Mouse (Mus musculus) lung, postnatal 14 days (tissue): ENCODE measurements around the gene Dync2li1.

Experiments used
- DNase-seq: peaks from one replicate; pipeline ENCODE4 v3.0.0; 2021

Gene Dync2li1

DNA sequence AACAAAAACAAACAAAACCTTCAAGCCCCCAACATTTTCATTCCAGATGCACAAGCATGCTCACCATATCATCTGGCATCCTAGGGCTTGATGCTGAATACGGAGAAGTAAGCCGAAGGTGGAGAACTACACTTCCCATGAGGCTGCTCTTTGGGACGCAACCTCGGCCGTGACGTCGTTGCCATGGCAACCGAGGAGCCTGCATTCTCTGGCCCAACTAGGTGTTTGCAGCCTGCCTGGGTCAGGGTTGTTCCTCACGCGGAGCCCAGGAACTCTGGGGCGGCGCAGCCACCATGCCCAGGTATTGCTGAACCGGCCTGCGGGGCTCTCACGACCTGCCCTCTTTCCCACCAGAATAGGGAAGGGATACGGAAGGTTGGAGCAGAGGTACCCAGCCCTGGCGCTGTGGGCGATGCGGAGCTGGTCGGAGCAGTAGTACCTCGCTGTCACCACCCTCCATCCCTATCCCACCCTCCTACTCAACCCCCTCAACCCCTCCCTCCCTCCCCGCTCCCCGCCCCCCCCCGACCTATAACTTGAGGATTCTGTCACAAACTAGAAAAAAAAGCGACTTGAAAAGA, at the start of gene Dync2li1:
TSS of gene Dync2li1 (plus strand) at position 221 of the 581 bp plus-strand sequence.
- peak; percentile 91 for DNase-seq

DNA sequence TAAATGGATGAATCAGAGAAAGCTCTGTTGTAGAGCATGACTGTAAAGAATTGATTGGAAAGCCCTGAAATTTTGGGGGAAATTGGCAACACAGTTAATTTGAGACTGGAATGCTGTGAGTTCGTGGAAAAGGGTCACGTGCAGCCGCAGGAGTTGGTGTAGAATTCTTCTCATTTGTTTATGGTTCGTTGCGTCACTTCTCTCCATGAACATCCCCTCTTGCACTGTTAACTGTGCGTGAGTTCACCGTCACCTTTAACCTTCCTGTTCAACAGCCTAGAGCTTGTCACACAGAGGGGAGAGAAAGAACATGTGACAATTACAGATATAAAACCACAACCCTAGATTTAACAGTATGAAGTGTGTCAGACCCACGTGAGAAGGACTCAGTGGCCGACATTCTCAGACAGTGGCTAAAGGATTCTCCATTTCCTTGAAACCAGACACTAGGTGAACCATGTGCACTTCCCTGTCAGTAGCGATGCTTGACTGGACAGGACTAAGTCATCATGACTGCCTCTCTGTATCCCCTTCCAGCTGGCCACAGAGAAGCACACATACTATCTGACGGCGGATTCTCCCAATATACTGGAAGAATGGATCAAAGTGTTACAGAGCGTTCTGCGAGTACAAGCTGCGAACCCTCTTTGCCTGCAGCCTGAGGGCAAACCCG, 49.5 kb upstream of the Dync2li1 start:
- DNase-seq = no peak

DNA sequence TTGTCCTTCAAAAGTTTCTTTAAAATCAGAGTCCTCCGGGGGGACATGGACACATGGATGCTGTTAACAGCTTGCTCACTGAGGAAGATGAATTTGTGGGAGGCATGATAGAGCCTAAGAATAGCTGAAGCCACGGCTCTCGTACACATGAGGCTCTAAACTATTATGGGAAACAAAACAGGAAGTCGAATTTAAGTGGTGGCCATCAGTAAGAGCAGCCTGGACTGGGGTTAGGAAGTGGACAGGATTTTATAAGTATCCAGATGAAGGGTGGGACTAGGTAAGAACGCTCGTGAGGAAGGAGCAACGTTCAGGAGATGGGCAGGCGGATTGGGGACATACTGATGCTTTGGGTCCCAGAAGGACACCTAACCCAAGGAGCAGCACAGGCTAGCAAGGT, 47.0 kb upstream of the Dync2li1 start:
- no peak for DNase-seq

DNA sequence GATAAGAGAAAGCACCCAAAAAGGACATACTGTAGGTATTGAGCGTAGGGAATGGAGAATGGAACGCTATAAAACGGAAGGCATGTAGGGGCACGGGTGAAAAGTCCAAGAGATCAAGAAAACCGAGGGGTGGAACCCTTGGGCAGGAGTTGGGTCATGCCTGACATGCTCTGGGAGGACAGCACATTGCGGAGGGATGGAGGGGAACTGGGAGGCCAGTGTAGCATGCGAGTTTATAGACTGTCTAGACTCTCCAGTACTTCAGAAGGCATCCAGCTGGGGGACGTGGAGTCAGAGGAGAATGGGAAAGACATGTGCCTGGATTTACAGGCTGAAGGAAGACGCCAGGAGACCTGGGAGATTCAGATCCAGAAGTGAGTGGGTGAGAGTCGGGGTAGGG, 46.5 kb upstream of the Dync2li1 start:
- DNase-seq = no peak

DNA sequence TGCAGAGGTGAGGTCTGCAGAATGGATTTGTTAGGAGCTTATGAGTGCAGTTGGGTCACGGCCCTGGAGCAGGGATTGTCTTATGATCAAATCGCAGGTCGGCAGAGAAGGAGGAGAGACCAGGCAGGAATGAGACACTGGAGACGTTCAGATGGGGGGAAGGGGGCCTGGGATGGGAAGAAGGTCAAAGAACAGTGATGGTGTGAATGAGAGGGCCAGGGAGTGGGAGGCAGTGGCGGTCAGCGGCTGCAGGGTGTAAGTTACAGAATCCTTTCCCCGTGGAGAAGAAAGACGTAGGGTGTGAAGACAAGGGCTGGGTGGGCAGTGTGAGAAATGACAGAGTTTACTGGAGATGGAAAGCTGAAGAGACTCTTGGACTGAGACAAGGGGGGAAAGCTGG, 45.5 kb upstream of the Dync2li1 start:
- DNase-seq = no peak

DNA sequence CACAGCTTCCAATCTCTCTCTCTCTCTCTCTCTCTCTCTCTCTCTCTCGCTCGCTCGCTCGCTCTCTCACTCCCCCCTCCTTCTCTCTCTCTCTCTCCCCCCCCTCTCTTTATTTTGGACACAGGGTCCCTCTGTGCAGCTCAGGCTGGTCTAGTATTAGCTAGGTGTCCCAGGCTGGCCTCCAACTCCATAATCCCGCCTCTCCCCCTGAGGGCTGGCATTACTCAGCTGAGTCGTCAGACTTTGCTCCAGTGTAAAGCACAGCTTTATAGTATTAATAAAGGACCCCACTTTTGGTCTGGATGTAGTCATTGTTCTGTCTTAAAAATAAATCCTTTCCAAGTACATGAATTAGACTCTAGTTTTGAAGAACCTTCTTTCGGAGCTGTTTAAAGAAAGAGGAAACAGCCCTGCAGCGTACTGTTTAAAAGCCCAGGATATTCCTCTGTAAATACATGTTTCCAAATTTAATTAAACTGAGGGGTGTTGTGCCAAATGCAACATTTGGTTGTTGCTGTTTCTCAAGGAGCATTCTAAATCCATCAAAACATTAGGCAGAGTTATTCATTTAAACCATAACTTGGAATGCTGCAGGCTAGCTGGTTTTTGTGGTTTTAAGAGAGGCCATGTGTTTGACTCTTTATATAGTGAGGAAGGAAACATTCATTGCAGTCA, 44.4 kb upstream of the Dync2li1 start:
- no peak for DNase-seq

DNA sequence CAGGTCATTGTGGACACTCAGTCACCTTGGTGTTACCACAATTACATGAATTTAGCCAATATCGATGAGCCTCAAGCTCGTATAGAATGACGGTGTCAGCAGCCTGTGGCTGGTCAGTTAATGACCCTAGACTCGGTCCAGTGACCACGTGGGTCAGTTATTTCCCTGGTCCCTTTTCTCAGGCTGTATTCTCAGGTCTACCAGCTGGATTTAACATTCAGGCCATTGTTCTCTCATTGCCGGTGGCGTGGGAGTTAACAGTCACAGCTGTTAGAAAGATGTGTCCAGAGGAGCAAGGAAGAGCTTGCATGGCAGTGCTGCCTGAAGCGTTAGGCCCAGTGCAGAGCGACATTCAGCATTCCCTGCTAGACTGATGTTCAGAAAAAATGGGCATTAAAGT, 42.2 kb upstream of the Dync2li1 start:
- DNase-seq = no peak

DNA sequence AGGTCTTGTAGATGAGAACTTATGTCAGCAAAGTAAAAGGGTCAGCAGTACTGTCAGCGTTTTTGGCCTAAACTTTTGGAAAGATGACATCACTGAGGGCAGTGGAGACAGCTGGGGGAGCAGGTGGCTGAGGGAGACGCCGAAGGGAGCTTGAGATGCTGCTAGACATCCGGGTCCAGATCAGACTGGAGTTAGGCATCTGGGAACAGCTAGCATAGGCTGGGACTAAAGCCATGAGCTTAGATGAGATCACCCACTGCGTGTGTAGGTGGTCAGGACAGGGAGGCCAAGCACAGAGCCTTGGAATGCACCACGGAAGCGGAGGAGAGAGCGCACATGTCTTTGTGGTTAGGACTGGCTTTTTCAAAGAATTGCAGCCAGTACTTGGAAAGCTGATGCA, 41.2 kb upstream of the Dync2li1 start:
- DNase-seq = no peak

DNA sequence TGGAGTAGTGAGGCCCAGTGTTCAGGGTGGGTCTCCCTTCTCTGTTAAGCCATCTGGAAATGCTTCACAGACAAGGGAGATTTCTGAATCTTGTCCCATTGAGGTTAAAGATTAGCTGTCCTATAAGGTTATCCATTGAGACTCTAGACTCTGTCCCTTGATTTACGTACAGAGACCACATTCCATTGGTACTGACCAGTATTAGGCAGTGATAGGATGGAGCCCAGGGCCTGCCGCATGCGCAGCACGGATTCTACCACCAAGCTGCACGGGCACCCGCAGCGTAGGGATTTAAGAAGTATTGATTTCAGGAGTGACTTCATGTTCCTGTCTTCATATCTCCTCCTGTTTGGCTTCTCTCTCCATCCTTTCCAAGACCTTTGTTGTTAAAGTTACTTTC, 36.2 kb upstream of the Dync2li1 start:
- no peak for DNase-seq

DNA sequence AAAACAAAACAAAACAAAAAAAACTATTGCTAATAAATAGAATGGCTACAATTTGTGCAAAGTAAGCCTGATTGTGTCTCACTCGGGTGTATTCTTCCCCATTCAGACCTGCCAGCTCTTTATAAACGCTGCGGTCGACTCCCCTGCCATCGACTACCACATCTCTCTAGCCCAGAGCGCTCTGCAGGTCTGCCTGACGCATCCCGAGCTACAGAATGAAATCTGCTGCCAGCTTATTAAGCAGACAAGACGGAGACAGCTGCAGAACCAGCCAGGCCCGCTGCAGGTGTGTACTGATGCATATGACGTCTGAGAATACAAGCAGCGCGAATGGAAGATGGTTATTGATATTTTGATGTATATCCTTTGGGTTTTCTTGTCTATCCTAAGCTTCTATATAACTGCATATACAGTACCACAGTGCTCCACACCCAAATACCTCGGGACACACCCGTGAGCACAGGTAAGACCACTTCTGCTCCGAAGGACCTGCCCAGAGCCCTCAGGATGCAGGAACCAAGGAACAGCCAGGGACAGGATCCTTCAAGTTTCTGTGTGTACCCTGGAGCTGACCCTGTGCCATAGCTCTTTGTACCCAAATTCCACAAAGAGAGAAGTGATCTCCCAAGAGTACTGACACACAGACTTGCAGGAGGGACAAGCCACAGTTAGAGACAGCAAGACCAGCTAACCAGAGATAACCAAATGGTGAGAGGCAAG, 34.7 kb upstream of the Dync2li1 start:
- DNase-seq = no peak

DNA sequence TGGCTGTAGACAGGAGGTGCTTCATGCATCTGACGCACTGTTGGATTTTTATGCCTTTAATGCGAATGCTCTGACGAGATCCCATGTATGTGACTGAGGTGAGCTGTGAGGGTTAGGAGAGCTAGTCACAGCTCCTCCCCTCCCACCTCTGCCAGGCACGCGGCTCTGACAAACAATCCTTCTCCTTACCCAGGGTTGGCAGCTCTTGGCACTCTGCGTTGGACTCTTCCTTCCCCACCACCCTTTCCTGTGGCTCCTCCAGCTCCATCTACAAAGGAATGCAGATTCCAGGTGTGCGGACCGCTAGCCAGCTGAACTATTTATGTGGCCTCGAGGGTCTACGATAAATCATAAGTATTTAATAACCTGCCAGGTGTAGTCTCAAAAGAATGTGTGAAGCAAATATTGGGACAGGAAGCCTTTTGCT, 30.3 kb upstream of the Dync2li1 start:
- no peak for DNase-seq

DNA sequence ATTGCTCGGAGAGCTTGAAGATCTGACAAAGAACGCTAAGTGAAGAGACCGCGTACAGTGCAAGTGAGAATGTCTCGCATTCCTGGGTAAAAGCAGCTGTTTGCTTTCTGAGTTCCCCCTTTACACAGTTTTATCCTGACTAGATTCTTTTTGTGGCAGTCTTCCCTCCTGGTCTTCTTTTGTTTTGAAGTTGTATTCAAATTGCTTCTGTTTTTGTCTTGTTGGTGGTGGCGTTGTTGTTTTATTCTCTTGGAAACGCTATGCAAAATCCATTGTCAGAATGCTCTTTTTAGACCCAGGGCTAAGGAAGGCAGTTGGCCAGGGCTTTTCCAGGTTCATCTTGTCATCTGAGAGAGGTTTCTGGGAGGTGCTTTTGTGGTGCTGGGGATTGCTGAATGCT, 29.8 kb upstream of the Dync2li1 start:
- DNase-seq = no peak

DNA sequence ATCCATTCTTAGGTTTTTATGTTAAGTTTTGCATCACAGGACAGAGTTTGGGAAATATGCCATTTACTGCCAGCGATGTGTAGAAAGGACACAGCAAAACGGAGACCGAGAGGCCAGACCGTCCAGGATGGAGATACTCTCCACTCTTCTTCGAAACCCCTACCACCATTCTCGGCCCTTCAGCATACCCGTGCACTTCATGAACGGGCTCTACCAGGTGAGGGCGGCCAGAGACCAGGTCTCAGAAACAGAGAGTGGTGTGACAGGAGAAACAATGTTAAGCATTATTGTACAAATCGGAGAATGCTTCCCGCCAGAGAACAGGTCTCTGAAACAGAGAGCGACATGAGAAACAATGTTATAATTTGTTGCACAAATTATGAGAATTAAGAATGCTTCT, 28.4 kb upstream of the Dync2li1 start:
- no peak for DNase-seq

DNA sequence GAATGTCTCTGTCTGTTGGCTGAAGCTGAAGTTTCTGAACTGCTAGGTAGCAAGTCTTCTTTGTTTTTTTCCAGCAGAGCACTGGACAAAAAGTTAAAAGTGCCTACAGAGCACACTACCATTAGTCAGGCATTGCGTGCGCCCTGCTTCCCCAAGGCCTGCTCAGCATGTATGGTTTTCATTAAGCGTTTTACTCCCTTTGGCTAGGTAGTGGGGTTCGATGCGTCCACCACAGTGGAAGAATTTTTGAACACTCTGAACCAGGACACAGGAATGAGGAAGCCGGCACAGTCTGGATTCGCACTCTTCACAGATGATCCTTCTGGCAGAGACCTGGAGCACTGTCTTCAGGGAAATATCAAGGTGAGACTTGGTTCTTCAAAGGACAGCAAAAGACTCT, 27.4 kb upstream of the Dync2li1 start:
- no peak for DNase-seq

DNA sequence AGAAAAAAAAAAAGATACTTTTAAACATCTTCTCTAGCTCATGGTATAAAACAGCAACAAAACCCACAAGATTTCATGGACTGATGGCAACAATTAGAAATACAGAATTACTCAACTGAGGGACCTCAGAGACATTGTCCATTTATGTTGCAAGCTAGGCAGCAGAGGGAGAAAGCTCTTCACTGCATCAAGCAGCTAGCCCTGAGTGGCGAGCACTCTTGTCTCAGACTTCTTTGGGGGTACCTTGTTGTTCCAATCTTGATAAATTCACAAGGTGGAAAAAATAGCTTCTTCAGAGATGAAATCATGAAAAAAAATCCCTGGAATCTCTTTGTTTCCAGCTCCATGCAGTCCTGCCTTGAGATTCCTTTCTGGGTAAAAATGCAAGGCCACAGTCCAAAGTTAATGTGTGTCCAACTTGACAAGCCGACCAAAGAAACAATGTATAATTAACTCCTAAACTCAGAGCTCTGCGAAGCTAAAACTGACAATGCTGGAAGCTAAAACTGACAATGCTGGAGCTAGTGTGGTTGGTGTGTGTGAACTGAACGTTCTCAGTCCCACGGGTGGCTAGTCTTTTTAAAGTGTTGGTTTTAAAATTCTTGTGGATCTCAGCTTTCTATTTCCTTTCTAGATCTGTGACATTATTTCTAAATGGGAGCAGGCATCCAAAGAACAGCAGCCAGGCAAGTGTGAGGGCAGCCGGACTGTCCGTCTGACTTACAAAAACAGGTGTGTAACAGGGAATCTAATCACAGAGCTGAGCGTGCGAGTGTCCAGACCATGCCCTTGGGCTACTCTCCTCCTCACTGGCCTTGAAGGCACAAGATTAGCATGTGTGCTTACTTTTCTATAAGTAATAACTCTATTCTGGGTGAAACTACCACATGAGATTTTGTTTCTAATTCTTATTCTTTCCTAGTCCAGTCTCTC, 26.0 kb upstream of the Dync2li1 start:
- DNase-seq = no peak

DNA sequence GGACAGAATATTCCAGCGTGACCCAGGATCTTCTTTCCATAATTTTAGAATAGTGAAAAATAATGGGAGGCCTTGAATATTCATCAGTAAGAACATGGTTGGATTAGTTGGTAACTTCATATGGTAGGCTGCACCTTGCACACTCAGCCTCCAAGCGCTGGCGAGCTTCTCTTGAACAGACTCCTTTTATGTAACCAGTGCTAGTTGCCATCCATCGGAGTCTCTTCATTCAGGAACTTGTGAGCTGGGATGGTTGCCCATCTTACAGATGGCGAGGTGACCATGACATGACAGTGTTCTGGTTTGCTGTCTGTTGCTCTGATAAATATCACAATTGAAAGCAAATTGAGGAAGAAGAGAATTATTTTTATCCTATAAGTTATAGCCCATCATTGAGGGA, 24.5 kb upstream of the Dync2li1 start:
- no peak for DNase-seq

DNA sequence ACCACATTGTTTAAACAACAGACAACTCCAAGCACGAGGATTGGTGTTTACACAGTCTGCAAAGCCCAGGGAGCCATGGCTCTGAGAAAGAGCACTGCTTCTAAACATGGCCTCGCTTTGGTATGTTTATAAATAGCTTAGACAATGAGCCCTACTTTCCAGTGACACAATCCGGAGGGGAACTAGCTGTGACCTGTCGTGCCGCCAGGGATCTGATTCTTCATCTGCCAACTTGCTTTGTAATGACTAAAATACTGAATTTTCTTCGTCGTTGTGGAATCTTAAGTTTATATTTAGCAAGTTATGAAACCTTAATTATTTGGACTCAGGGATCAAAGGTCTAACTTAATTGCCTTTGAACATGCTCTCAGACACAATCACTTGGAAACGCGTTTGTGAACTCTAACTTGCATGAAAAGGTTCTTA, 23.1 kb upstream of the Dync2li1 start:
- DNase-seq = peak; percentile 71

DNA sequence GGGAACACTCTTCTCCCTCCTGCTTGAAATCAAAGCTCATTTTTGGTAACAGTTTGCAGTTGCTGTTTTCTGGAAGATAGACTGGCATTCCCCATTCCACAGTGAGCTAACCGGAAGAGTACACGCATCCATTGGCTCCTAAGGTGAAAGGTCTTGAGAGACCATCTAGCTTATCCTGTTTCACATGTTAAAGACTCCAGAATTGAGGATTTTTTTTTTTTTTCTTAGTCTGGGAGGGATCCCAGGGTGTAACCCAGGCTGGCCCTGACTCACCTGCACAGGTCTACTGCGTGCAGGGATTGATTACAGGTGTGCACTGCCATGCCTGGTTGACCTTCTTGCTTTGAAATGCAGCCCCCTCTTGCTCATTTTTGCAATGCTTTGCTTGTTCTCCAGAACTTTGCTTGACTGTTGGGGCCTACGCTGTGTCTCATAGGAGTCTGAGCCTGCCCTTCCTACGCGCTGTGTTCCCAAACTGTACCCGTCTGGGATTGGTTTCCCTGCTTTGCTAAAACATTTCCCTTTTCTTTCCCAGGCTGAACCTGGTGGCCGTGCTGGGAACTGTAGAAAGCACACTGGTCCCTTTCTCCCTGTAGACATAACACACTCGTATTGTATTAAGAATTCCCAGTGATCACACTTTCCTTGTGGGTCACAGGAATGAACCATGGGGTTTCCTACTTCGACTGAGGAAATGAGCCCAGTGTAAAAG, 22.4 kb upstream of the Dync2li1 start:
- DNase-seq = no peak

DNA sequence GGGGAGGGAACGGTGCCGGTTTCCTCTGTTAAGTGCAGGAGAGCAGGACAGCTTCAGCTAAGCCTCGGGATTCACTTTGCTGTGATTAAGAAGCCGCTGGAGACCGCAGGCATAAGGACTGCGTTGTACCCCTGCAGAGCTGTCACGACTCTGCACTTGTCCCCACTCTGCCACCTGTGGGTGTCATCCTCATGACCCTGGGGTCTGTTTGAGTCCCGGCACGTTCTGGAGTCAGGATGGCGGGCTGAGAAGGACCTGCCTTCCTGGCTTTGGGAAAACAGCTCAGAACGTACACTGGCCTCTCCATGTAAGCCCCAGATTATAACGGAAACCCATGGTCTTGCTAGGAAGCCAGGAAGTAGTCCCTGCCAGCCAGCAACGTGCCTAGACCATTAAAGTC, 19.3 kb upstream of the Dync2li1 start:
- DNase-seq = no peak

DNA sequence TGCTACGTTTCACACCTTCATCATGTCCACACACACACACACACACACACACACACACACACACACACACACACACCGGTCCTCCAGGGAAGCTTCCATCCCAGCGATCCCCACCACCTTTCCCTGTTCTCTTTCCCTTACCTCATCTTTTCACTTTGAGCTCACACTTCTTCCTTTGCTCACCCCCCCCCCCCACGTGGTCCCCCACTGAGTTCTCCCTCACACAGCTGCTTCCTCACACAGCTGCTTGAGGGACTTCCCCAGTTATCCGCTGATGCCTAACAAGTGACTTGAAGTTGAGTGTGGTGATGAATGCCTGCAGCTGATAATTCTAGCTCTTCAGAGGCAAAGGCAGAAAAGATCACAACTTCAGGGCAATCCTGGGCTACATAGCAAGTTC, 18.7 kb upstream of the Dync2li1 start:
- no peak for DNase-seq

DNA sequence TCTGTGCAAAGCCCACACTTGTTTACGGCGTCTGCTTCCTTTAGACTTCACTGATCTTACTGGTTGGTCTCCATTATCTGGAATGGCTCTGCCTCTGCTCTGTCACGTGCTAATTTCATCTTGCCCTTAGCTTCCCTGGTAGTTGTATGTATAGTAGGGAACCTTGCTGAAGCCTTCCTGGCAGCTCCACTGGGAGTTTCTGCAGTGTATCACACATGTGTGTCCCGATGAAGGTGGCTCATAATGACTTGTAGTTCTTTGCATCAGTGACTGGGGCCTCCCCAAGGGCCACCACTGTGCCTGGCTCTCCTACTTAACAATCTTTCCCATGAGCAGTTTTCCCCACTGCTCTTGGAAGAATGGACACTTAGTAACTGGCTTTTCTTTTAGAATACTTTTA, 17.7 kb upstream of the Dync2li1 start:
- no peak for DNase-seq

DNA sequence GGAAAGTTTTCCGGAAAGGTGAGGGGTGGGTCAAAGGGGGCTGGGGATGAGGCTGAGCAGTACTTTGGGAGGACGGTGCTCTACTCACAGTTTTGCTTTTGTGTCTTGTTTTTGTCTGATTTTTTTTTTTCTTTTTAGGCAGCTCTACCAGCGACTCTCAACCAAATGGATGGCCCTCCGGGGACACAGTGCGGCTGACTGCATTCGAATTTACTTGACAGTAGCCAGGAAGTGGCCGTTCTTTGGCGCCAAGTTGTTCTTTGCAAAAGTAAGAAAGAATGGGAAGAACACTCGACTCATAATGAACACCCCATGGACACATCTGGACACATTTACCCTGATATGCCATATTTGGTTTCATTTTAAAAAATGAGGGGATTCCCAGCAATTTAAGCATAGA, 14.8 kb upstream of the Dync2li1 start:
- no peak for DNase-seq
